Mouse (Mus musculus): ENCODE data around the gene Nags.

DNA sequence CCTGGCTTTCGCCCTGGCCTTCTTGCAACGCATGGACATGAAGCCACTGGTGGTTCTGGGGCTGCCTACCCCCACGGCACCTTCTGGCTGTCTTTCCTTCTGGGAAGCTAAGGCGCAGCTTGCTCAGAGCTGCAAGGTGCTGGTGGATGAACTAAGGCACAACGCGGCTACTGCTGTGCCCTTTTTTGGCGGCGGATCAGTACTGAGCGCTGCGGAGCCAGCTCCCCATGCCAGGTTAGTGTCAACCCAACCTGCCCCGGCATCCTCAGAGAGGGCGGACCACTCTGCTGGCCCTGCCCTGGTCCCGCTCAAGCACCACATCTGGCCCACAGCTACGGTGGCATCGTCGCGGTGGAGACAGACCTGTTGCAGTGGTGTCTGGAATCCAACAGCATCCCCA lies 1.2 kb downstream of the Nags start:
- no peak for TF ChIP-seq USF1 (IDR thresholded peaks at IDR 0.05; ENCODE audit: low read depth)
- no peak for TF ChIP-seq MAX (IDR thresholded peaks at IDR 0.05; ENCODE audit: low read depth)
- TF ChIP-seq POLR2AphosphoS2 (IDR thresholded peaks at IDR 0.05; ENCODE audit: insufficient read length, low read depth) = no peak
- TF ChIP-seq E2F4 (IDR thresholded peaks at IDR 0.05; ENCODE audit: insufficient read depth) = no peak
- no peak for TF ChIP-seq TCF12 (IDR thresholded peaks at IDR 0.05; ENCODE audit: insufficient read depth, poor library complexity, severe bottlenecking)

Measured in myocyte (in vitro differentiated cells).